ENCODE assay signal across 8 mouse cellular contexts in genomic region chr19:53906033-53906702, GRCm38 (mm10). TPM values are rescaled to one million over a fixed set of nuclear protein-coding genes. Genes with fewer than 3 reads are reported as not detected.
DNase-seq lines count a peak whose midpoint lies in the region; ATAC-seq and TF ChIP-seq lines count a peak whose summit lies in the region.

No protein-coding gene starts in this region.

- WGBS in kidney, embryonic 14.5 days, result 24% methylated on average over 6 of the region's 6 CpGs
- 45% methylated on average over 6 of the region's 6 CpGs for WGBS in liver, embryonic 13.5 days (ENCODE audit: insufficient replicate concordance)

- peaks cover 7% of the 10 kb centered on the region for H3K4me1 ChIP-seq in kidney, embryonic 14.5 days (ENCODE audit: control insufficient read depth, insufficient read depth, low read length)
- peaks cover 17% of the 10 kb centered on the region for H3K4me1 ChIP-seq in bone marrow macrophage, adult 2 months (ENCODE audit: control insufficient read depth, insufficient read depth, low read length)
- H3K4me1 ChIP-seq in liver, embryonic 13.5 days (replicated peaks), result peaks cover 43% of the 10 kb centered on the region

- no peak for ATAC-seq in kidney, embryonic 14.5 days (ENCODE audit: low FRiP score, low TSS enrichment)
- ATAC-seq in liver, embryonic 13.5 days (ENCODE audit: low read depth), result no peak

- H3K4me3 ChIP-seq in kidney, embryonic 14.5 days (ENCODE audit: low read length), result 0 out of 2 replicates have a peak overlapping the region, but pooled peaks have one; percentile 7
- H3K4me3 ChIP-seq in C2C12 (ENCODE audit: insufficient read depth, poor library complexity, severe bottlenecking), result no peak overlapping the region
- H3K4me3 ChIP-seq in bone marrow macrophage, adult 2 months (ENCODE audit: insufficient read depth, low read length), result peak overlapping the region; percentile 25; the same call in 1 of the 2 replicates
- 0 out of 2 replicates have a peak overlapping the region, but pooled peaks have one; percentile 8 for H3K4me3 ChIP-seq in liver, embryonic 13.5 days (replicated peaks)

- peaks cover 13% of the 10 kb centered on the region for H3K36me3 ChIP-seq in kidney, embryonic 14.5 days (ENCODE audit: control insufficient read depth, insufficient read depth, low read length)
- H3K36me3 ChIP-seq in C2C12 (ENCODE audit: control insufficient read depth, insufficient read depth), result no peaks in the 10 kb centered on the region
- peaks cover 6% of the 10 kb centered on the region for H3K36me3 ChIP-seq in liver, embryonic 13.5 days

- no peak for DNase-seq in kidney, postnatal 25 days
- no peak for DNase-seq in liver, embryonic 13.5 days
- no peak for DNase-seq in gastrocnemius, postnatal 4 days (ENCODE audit: low spot score in 2 of 2)
- no peak for DNase-seq in cerebellum, postnatal 25 days
- DNase-seq in right cerebral cortex, postnatal 36 days (ENCODE audit: low spot score in 2 of 2), result no peak

- no peaks in the 10 kb centered on the region for H3K27me3 ChIP-seq in kidney, embryonic 14.5 days (ENCODE audit: control insufficient read depth, insufficient read depth, low read length)
- no peaks in the 10 kb centered on the region for H3K27me3 ChIP-seq in C2C12 (ENCODE audit: control insufficient read depth, insufficient read depth, insufficient read length)
- no peaks in the 10 kb centered on the region for H3K27me3 ChIP-seq in liver, embryonic 13.5 days

- peak overlapping the region; percentile 71 for H3K4me2 ChIP-seq in kidney, embryonic 14.5 days (replicated peaks; ENCODE audit: low read depth, low read length)
- H3K4me2 ChIP-seq in liver, embryonic 13.5 days, result peak overlapping the region; percentile 30

- H3K9ac ChIP-seq in kidney, embryonic 14.5 days (ENCODE audit: low read depth, low read length), result no peak overlapping the region; the same call in 1 of the 2 replicates
- H3K9ac ChIP-seq in liver, embryonic 13.5 days, result peak overlapping the region; percentile 8; the same call in 1 of the 2 replicates

- TF ChIP-seq POLR2A in bone marrow macrophage, adult 2 months (IDR thresholded peaks at IDR 0.05; ENCODE audit: borderline replicate concordance, low read depth, low read length), result no peak

- no peaks in the 10 kb centered on the region for H3K79me3 ChIP-seq in C2C12 (ENCODE audit: low read depth)

- H3K9me3 ChIP-seq in kidney, embryonic 14.5 days (ENCODE audit: control insufficient read depth, low read length), result no peaks in the 10 kb centered on the region
- H3K9me3 ChIP-seq in liver, embryonic 13.5 days (replicated peaks), result no peaks in the 10 kb centered on the region

- H3K27ac ChIP-seq in kidney, embryonic 14.5 days (ENCODE audit: low read depth, low read length), result no peak overlapping the region
- no peak overlapping the region for H3K27ac ChIP-seq in bone marrow macrophage, adult 2 months (ENCODE audit: insufficient read depth, low read depth, low read length)
- 0 out of 2 replicates have a peak overlapping the region, but pooled peaks have one; percentile 18 for H3K27ac ChIP-seq in liver, embryonic 13.5 days

- H3K79me2 ChIP-seq in C2C12 (ENCODE audit: control insufficient read depth, insufficient read depth), result no peaks in the 10 kb centered on the region

- no peak overlapping the region for H3ac ChIP-seq in C2C12 (ENCODE audit: control insufficient read depth, insufficient read length, low read depth)

- TF ChIP-seq CTCF in C2C12 (IDR thresholded peaks at IDR 0.05; ENCODE audit: control insufficient read depth, insufficient read depth, insufficient read length), result no peak
- no peak for TF ChIP-seq CTCF in bone marrow macrophage, adult 2 months (IDR thresholded peaks at IDR 0.05; ENCODE audit: low read depth, low read length)

TF ChIP-seq in C2C12, 6 proteins besides CTCF, POLR2A, EP300 and RAD21:
- peak; percentile 7 for TF ChIP-seq MYOD1 (IDR thresholded peaks at IDR 0.05; ENCODE audit: control insufficient read depth, insufficient read length, low read depth)
- TF ChIP-seq FOSL1 (IDR thresholded peaks at IDR 0.05; ENCODE audit: insufficient read depth, low read length, poor library complexity, severe bottlenecking), result no peak

RNA-seq across cellular contexts. Expression of gene Pdcd4, which starts 14.1 kb away (rescaled TPM):
- polyA plus RNA-seq in kidney, embryonic 14.5 days (2014; fragmentation: Nextera tagmentation; extraction: Ambion mirVana), result 134 and 136 TPM in 2 replicates
- 2.4 TPM for polyA plus RNA-seq in C2C12 (2012; fragmentation: generic; extraction: Trizol)
- 36.7 and 41.5 TPM in 2 replicates for polyA plus RNA-seq in bone marrow macrophage, adult 2 months (2012; ENCODE audit: insufficient read depth, insufficient read length, missing spikeins)
- 19.3 and 23.4 TPM in 2 replicates for polyA plus RNA-seq in liver, embryonic 13.5 days (2015; fragmentation: Nextera tagmentation; extraction: Ambion mirVana)
- total RNA-seq in gastrocnemius, postnatal 4 days (2021), result 10 to 100 TPM; 47.6 to 48.9 TPM

RNA-seq across cellular contexts. Expression of gene Shoc2, which starts 37.9 kb away (rescaled TPM):
- polyA plus RNA-seq in kidney, embryonic 14.5 days (2014; fragmentation: Nextera tagmentation; extraction: Ambion mirVana), result 34.3 and 59.6 TPM in 2 replicates
- polyA plus RNA-seq in C2C12 (2012; fragmentation: generic; extraction: Trizol), result 9.1 TPM
- 29.3 and 35.5 TPM in 2 replicates for polyA plus RNA-seq in bone marrow macrophage, adult 2 months (2012; ENCODE audit: insufficient read depth, insufficient read length, missing spikeins)
- 17.1 and 23.4 TPM in 2 replicates for polyA plus RNA-seq in liver, embryonic 13.5 days (2015; fragmentation: Nextera tagmentation; extraction: Ambion mirVana)
- 10 to 100 TPM; 35.3 to 40.7 TPM for total RNA-seq in gastrocnemius, postnatal 4 days (2021)

RNA-seq across cellular contexts. Expression of gene Bbip1, which starts 38.3 kb away (rescaled TPM):
- polyA plus RNA-seq in kidney, embryonic 14.5 days (2014; fragmentation: Nextera tagmentation; extraction: Ambion mirVana), result 96.8 and 137 TPM in 2 replicates
- polyA plus RNA-seq in C2C12 (2012; fragmentation: generic; extraction: Trizol), result 17.8 TPM
- polyA plus RNA-seq in bone marrow macrophage, adult 2 months (2012; ENCODE audit: insufficient read depth, insufficient read length, missing spikeins), result 70.9 and 79.5 TPM in 2 replicates
- polyA plus RNA-seq in liver, embryonic 13.5 days (2015; fragmentation: Nextera tagmentation; extraction: Ambion mirVana), result 58.6 and 66.2 TPM in 2 replicates
- 10 to 100 TPM; 36.3 to 45.0 TPM for total RNA-seq in gastrocnemius, postnatal 4 days (2021)
